Mouse (Mus musculus): ENCODE data around the gene Gpank1. TPM values are rescaled to one million over a fixed set of nuclear protein-coding genes. Genes with fewer than 3 reads are reported as not detected.

Gpank1 gene
- polyA plus RNA-seq (2015; fragmentation: Nextera tagmentation; extraction: Ambion mirVana), result 14.4 and 16.6 TPM in 2 replicates

GRCm38 (mm10) chr17:35121143-35121799 is at the start of gene Gpank1:
TSS of gene Gpank1 (plus strand) at chr17:35121455.

GRCm38 (mm10) chr17:35076507-35077176 is 44.6 kb upstream of the Gpank1 start, which contains the start of gene Ly6g6e:
TSS of gene Ly6g6e (plus strand) at chr17:35076902.

GRCm38 (mm10) chr17:35077786-35078233 is 43.4 kb upstream of the Gpank1 start, which contains the start of gene Ly6g6d:
TSS of gene Ly6g6d (minus strand) at chr17:35078065.

GRCm38 (mm10) chr17:35085208-35085865 is 35.9 kb upstream of the Gpank1 start, which contains the start of gene Ly6g6f:
TSS of gene Ly6g6f (minus strand) at chr17:35085610.

GRCm38 (mm10) chr17:35088825-35089644 is 32.2 kb upstream of the Gpank1 start, which contains the start of gene Abhd16a:
TSS of gene Abhd16a (plus strand) at chr17:35089263.

GRCm38 (mm10) chr17:35108097-35108496 is 13.2 kb upstream of the Gpank1 start, which contains the start of gene Ly6g5c:
TSS of gene Ly6g5c (plus strand) at chr17:35108279.

GRCm38 (mm10) chr17:35115046-35116019 is 5.9 kb upstream of the Gpank1 start, which contains the start of gene Ly6g5b:
TSS of gene Ly6g5b (minus strand) at chr17:35115428.

GRCm38 (mm10) chr17:35121871-35122303 is 632 bp downstream of the Gpank1 start, which contains the start of gene Csnk2b:
TSS of gene Csnk2b (minus strand) at chr17:35122053.

GRCm38 (mm10) chr17:35126206-35126611 is 5.0 kb downstream of the Gpank1 start, which contains the start of gene D17H6S53E:
TSS of gene D17H6S53E (plus strand) at chr17:35126373.

GRCm38 (mm10) chr17:35131500-35132173 is 10.4 kb downstream of the Gpank1 start, which contains the start of gene Apom:
TSS of gene Apom (minus strand) at chr17:35132050.

GRCm38 (mm10) chr17:35134801-35135590 is 13.7 kb downstream of the Gpank1 start, which contains the start of gene Bag6:
TSS of gene Bag6 (plus strand) at chr17:35135178.

GRCm38 (mm10) chr17:35164568-35165450 is 43.6 kb downstream of the Gpank1 start, which contains the start of gene Prrc2a:
TSS of gene Prrc2a (minus strand) at chr17:35164897.

Other genes with a start within 250 kb of the Gpank1 start
- gene Zbtb12, start 242.0 kb upstream of the Gpank1 start, polyA plus RNA-seq (2015; fragmentation: Nextera tagmentation; extraction: Ambion mirVana), result 1.6 and 1.9 TPM in 2 replicates
- not detected in 2 replicates for gene Gm20547, start 239.4 kb upstream of the Gpank1 start, polyA plus RNA-seq (2015; fragmentation: Nextera tagmentation; extraction: Ambion mirVana)
- gene C2, start 223.2 kb upstream of the Gpank1 start, polyA plus RNA-seq (2015; fragmentation: Nextera tagmentation; extraction: Ambion mirVana), result 37.4 and 41.0 TPM in 2 replicates
- gene Ehmt2, start 223.0 kb upstream of the Gpank1 start, polyA plus RNA-seq (2015; fragmentation: Nextera tagmentation; extraction: Ambion mirVana), result 45.4 and 52.6 TPM in 2 replicates
- 1.1 TPM in 2 replicates for gene Slc44a4, start 207.0 kb upstream of the Gpank1 start, polyA plus RNA-seq (2015; fragmentation: Nextera tagmentation; extraction: Ambion mirVana)
- gene Neu1, start 190.2 kb upstream of the Gpank1 start, polyA plus RNA-seq (2015; fragmentation: Nextera tagmentation; extraction: Ambion mirVana), result 24.3 and 32.3 TPM in 2 replicates
- 1.4 and 1.6 TPM in 2 replicates for gene Hspa1b, start 162.2 kb upstream of the Gpank1 start, polyA plus RNA-seq (2015; fragmentation: Nextera tagmentation; extraction: Ambion mirVana)
- not detected in 2 replicates for gene Gm20481, start 151.5 kb upstream of the Gpank1 start, polyA plus RNA-seq (2015; fragmentation: Nextera tagmentation; extraction: Ambion mirVana)
- 11.8 and 21.4 TPM in 2 replicates for gene Hspa1a, start 149.3 kb upstream of the Gpank1 start, polyA plus RNA-seq (2015; fragmentation: Nextera tagmentation; extraction: Ambion mirVana)
- gene Hspa1l, start 148.8 kb upstream of the Gpank1 start, polyA plus RNA-seq (2015; fragmentation: Nextera tagmentation; extraction: Ambion mirVana), result 0.11 and 0.17 TPM in 2 replicates
- gene Lsm2, start 139.6 kb upstream of the Gpank1 start, polyA plus RNA-seq (2015; fragmentation: Nextera tagmentation; extraction: Ambion mirVana), result 62.8 and 87.8 TPM in 2 replicates
- gene Vars, start 120.5 kb upstream of the Gpank1 start, polyA plus RNA-seq (2015; fragmentation: Nextera tagmentation; extraction: Ambion mirVana), result 31.9 and 37.8 TPM in 2 replicates
- 0.21 and 0.35 TPM in 2 replicates for gene Vwa7, start 104.9 kb upstream of the Gpank1 start, polyA plus RNA-seq (2015; fragmentation: Nextera tagmentation; extraction: Ambion mirVana)
- gene Sapcd1, start 93.4 kb upstream of the Gpank1 start, polyA plus RNA-seq (2015; fragmentation: Nextera tagmentation; extraction: Ambion mirVana), result 4.2 and 6.4 TPM in 2 replicates
- 2.5 and 3.4 TPM in 2 replicates for gene Msh5, start 74.7 kb upstream of the Gpank1 start, polyA plus RNA-seq (2015; fragmentation: Nextera tagmentation; extraction: Ambion mirVana)
- gene Clic1, start 71.5 kb upstream of the Gpank1 start, polyA plus RNA-seq (2015; fragmentation: Nextera tagmentation; extraction: Ambion mirVana), result 309 and 357 TPM in 2 replicates
- 134 and 219 TPM in 2 replicates for gene Ddah2, start 62.4 kb upstream of the Gpank1 start, polyA plus RNA-seq (2015; fragmentation: Nextera tagmentation; extraction: Ambion mirVana)
- gene Ly6g6c, start 56.1 kb upstream of the Gpank1 start, polyA plus RNA-seq (2015; fragmentation: Nextera tagmentation; extraction: Ambion mirVana), result 0.19 and 0.61 TPM in 2 replicates
- 0.55 and 0.69 TPM in 2 replicates for gene Mpig6b, start 55.3 kb upstream of the Gpank1 start, polyA plus RNA-seq (2015; fragmentation: Nextera tagmentation; extraction: Ambion mirVana)
- 0.12 and 0.55 TPM in 2 replicates for gene Ly6g6e, start 44.6 kb upstream of the Gpank1 start, polyA plus RNA-seq (2015; fragmentation: Nextera tagmentation; extraction: Ambion mirVana)
- 1.4 and 2.1 TPM in 2 replicates for gene Ly6g6d, start 43.4 kb upstream of the Gpank1 start, polyA plus RNA-seq (2015; fragmentation: Nextera tagmentation; extraction: Ambion mirVana)
- 0.22 and 0.73 TPM in 2 replicates for gene Ly6g6f, start 35.8 kb upstream of the Gpank1 start, polyA plus RNA-seq (2015; fragmentation: Nextera tagmentation; extraction: Ambion mirVana)
- gene Abhd16a, start 32.2 kb upstream of the Gpank1 start, polyA plus RNA-seq (2015; fragmentation: Nextera tagmentation; extraction: Ambion mirVana), result 94.1 and 104 TPM in 2 replicates
- gene Ly6g5c, start 13.2 kb upstream of the Gpank1 start, polyA plus RNA-seq (2015; fragmentation: Nextera tagmentation; extraction: Ambion mirVana), result not detected in 2 replicates
- 0.30 and 0.47 TPM in 2 replicates for gene Ly6g5b, start 6.0 kb upstream of the Gpank1 start, polyA plus RNA-seq (2015; fragmentation: Nextera tagmentation; extraction: Ambion mirVana)
- 161 and 223 TPM in 2 replicates for gene Csnk2b, start 598 bp downstream of the Gpank1 start, polyA plus RNA-seq (2015; fragmentation: Nextera tagmentation; extraction: Ambion mirVana)
- gene D17H6S53E, start 4.9 kb downstream of the Gpank1 start, polyA plus RNA-seq (2015; fragmentation: Nextera tagmentation; extraction: Ambion mirVana), result 8.9 and 11.5 TPM in 2 replicates
- 26.8 and 40.5 TPM in 2 replicates for gene Apom, start 10.6 kb downstream of the Gpank1 start, polyA plus RNA-seq (2015; fragmentation: Nextera tagmentation; extraction: Ambion mirVana)
- 40.7 and 47.0 TPM in 2 replicates for gene Bag6, start 13.7 kb downstream of the Gpank1 start, polyA plus RNA-seq (2015; fragmentation: Nextera tagmentation; extraction: Ambion mirVana)
- 64.0 and 83.9 TPM in 2 replicates for gene Prrc2a, start 43.4 kb downstream of the Gpank1 start, polyA plus RNA-seq (2015; fragmentation: Nextera tagmentation; extraction: Ambion mirVana)
- gene Aif1, start 54.6 kb downstream of the Gpank1 start, polyA plus RNA-seq (2015; fragmentation: Nextera tagmentation; extraction: Ambion mirVana), result 28.3 and 48.7 TPM in 2 replicates
- gene Lst1, start 67.0 kb downstream of the Gpank1 start, polyA plus RNA-seq (2015; fragmentation: Nextera tagmentation; extraction: Ambion mirVana), result 25.5 and 35.9 TPM in 2 replicates
- gene Ltb, start 73.0 kb downstream of the Gpank1 start, polyA plus RNA-seq (2015; fragmentation: Nextera tagmentation; extraction: Ambion mirVana), result 2.1 and 4.4 TPM in 2 replicates
- 0.26 and 0.39 TPM in 2 replicates for gene Tnf, start 80.6 kb downstream of the Gpank1 start, polyA plus RNA-seq (2015; fragmentation: Nextera tagmentation; extraction: Ambion mirVana)
- 0.09 and 0.25 TPM in 2 replicates for gene Lta, start 83.9 kb downstream of the Gpank1 start, polyA plus RNA-seq (2015; fragmentation: Nextera tagmentation; extraction: Ambion mirVana)
- 0.37 TPM in 1 of 2 replicates, not detected in the other for gene Gm16181, start 99.4 kb downstream of the Gpank1 start, polyA plus RNA-seq (2015; fragmentation: Nextera tagmentation; extraction: Ambion mirVana)
- 9.4 and 13.5 TPM in 2 replicates for gene Atp6v1g2, start 112.2 kb downstream of the Gpank1 start, polyA plus RNA-seq (2015; fragmentation: Nextera tagmentation; extraction: Ambion mirVana)
- gene Nfkbil1, start 114.3 kb downstream of the Gpank1 start, polyA plus RNA-seq (2015; fragmentation: Nextera tagmentation; extraction: Ambion mirVana), result 15.2 and 18.3 TPM in 2 replicates
- gene Ddx39b, start 120.3 kb downstream of the Gpank1 start, polyA plus RNA-seq (2015; fragmentation: Nextera tagmentation; extraction: Ambion mirVana), result 140 and 197 TPM in 2 replicates
- gene H2-D1, start 141.3 kb downstream of the Gpank1 start, polyA plus RNA-seq (2015; fragmentation: Nextera tagmentation; extraction: Ambion mirVana), result 191 and 238 TPM in 2 replicates
- gene H2-Q1, start 198.9 kb downstream of the Gpank1 start, polyA plus RNA-seq (2015; fragmentation: Nextera tagmentation; extraction: Ambion mirVana), result 0.07 and 0.44 TPM in 2 replicates
- gene H2-Q2, start 220.8 kb downstream of the Gpank1 start, polyA plus RNA-seq (2015; fragmentation: Nextera tagmentation; extraction: Ambion mirVana), result 0.69 and 2.1 TPM in 2 replicates

All from adrenal gland, postnatal 0 days (tissue).